Mouse (Mus musculus) hindbrain, embryonic 16.5 days (tissue): ENCODE data around the gene Gm17657. TPM values are rescaled to one million over a fixed set of nuclear protein-coding genes. Genes with fewer than 3 reads are reported as not detected.

Experiments
- ATAC-seq: fragments of 200-750 bp; cut with Nextera tagmentation; 2 replicates; pipeline ENCODE4 v1.8.0; 2017; ENCODE audit warnings: moderate TSS enrichment, moderate library complexity
- H3K27ac ChIP-seq: fragments of 300-500 bp; sonication (generic); 2 replicates; pipeline ENCODE4 v1.5.1; 2014; ENCODE audit warnings: low read depth, mild to moderate bottlenecking, control low read depth, low read length, moderate library complexity
- H3K27me3 ChIP-seq: fragments of 300-500 bp; sonication (generic); replicated peaks from 2 replicates; pipeline ENCODE4 v1.6.1; 2014; ENCODE audit warnings: low read length; ENCODE audit not compliant: control insufficient read depth, insufficient read depth
- H3K36me3 ChIP-seq: fragments of 300-500 bp; sonication (generic); 2 replicates; pipeline ENCODE4 v1.6.1; 2014; ENCODE audit warnings: mild to moderate bottlenecking, low read length, moderate library complexity, mixed read lengths; ENCODE audit not compliant: control insufficient read depth, insufficient read depth
- H3K4me1 ChIP-seq: fragments of 300-500 bp; sonication (generic); 2 replicates; pipeline ENCODE4 v1.6.1; 2014; ENCODE audit warnings: low read depth, low read length; ENCODE audit not compliant: control insufficient read depth, insufficient read depth
- H3K4me2 ChIP-seq: fragments of 300-500 bp; sonication (generic); 2 replicates; pipeline ENCODE4 v1.6.1; 2014; ENCODE audit warnings: mild to moderate bottlenecking, low read length, control low read depth, moderate library complexity
- H3K4me3 ChIP-seq: fragments of 300-500 bp; sonication (generic); 2 replicates; pipeline ENCODE4 v1.5.1; 2014; ENCODE audit warnings: mild to moderate bottlenecking, low read length, control low read depth, moderate library complexity
- H3K9ac ChIP-seq: fragments of 300-500 bp; sonication (generic); 2 replicates; pipeline ENCODE4 v1.6.1; 2014; ENCODE audit warnings: low read depth, mild to moderate bottlenecking, control low read depth, low read length, moderate library complexity
- H3K9me3 ChIP-seq: fragments of 300-500 bp; sonication (generic); 2 replicates; pipeline ENCODE4 v1.6.1; 2014; ENCODE audit warnings: mild to moderate bottlenecking, low read length, moderate library complexity; ENCODE audit not compliant: control insufficient read depth
- WGBS: fragments of 180-500 bp; shearing (Covaris S2); extraction: QIAGEN DNeasy Blood & Tissue Kit; methylation state at CpG from one replicate; pipeline ENCODE4 v1.1.7; 2014; 5-methylcytosine and 5-hydroxymethylcytosine counted together
- polyA plus RNA-seq: library from polyadenylated mRNA; unstranded; fragments of >200 nt; fragmentation: Nextera tagmentation; extraction: Ambion mirVana; gene quantifications from 2 replicates; pipeline ENCODE4 v1.2.1, GENCODE M21; 2015

Gene Gm17657
- not detected in 2 replicates for polyA plus RNA-seq

GRCm38 (mm10) chr17:29549543-29550428, at the start of gene Gm17657, which contains the start of gene Tbc1d22b:
Gene Gm17657 (minus strand): TSS chr17:29549638.
Gene Tbc1d22b (plus strand): TSS chr17:29549785.
- under 1% methylated on average over 44 of the region's 44 CpGs for WGBS
- peak; percentile 99 for ATAC-seq

DNA sequence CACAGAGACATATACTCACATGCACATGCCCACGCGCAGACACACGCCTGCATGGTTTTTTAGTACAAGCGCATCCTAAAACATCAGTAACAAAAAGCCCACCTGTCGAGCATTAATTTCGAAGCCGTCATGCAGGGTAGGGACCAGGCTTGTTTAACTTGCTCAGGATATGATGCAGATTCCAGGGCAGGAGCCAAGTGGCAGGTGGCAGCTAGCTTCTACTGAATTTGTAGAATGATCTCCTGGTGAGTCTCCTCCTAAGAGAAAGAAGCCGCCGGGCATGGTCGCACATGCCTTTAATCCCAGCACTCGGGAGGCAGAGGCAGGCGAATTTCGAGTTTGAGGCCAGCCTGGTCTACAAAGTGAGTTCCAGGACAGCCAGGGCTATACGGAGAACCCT, 49.6 kb upstream of the Gm17657 start:
- Histone ChIP-seq H3K9ac (no peak overlapping the region), H3K36me3 (peaks cover 12% of the 10 kb centered on the region; the same call in 1 of the 2 replicates), H3K4me1 (peaks cover 7% of the 10 kb centered on the region; the same call in 1 of the 2 replicates), H3K27me3 (no peaks in the 10 kb centered on the region), H3K27ac (no peak overlapping the region), H3K4me2 (no peak overlapping the region), H3K9me3 (no peaks in the 10 kb centered on the region), H3K4me3 (no peak overlapping the region)
- WGBS = 90% methylated on average over 14 of the region's 14 CpGs
- no peak for ATAC-seq

More at GRCm38 (mm10) chr17:29549543-29550428, at the start of gene Gm17657, which contains the start of gene Tbc1d22b:
- Histone ChIP-seq H3K27me3 (no peaks in the 10 kb centered on the region), H3K9me3 (no peaks in the 10 kb centered on the region), H3K9ac (peak within 1 kb of the TSS; percentile 99), H3K4me2 (peak within 1 kb of the TSS; percentile 80), H3K4me3 (peak within 1 kb of the TSS; percentile 91), H3K4me1 (peaks cover 11% of the 10 kb centered on the region), H3K27ac (no peak within 1 kb of the TSS), H3K36me3 (no peaks in the 10 kb centered on the region)

- H3K4me3 ChIP-seq = no peak overlapping the region
- 56% methylated on average over 13 of the region's 13 CpGs for WGBS
- H3K9ac ChIP-seq = no peak overlapping the region
- H3K27ac ChIP-seq = no peak overlapping the region
- ATAC-seq = no peak
- no peaks in the 10 kb centered on the region for H3K9me3 ChIP-seq
- peaks cover 7% of the 10 kb centered on the region; the same call in 1 of the 2 replicates for H3K4me1 ChIP-seq
- H3K36me3 ChIP-seq = peaks cover 14% of the 10 kb centered on the region; the same call in 1 of the 2 replicates
- H3K4me2 ChIP-seq = no peak overlapping the region
- no peaks in the 10 kb centered on the region for H3K27me3 ChIP-seq
Observed at GRCm38 (mm10) chr17:29596771-29597132, 47.3 kb upstream of the Gm17657 start.

GRCm38 (mm10) chr17:29595891-29596770, 46.7 kb upstream of the Gm17657 start:
- H3K36me3 ChIP-seq = peaks cover 14% of the 10 kb centered on the region; the same call in 1 of the 2 replicates
- H3K27me3 ChIP-seq = no peaks in the 10 kb centered on the region
- 62% methylated on average over 15 of the region's 15 CpGs for WGBS
- peaks cover 7% of the 10 kb centered on the region; the same call in 1 of the 2 replicates for H3K4me1 ChIP-seq
- H3K9ac ChIP-seq = no peak overlapping the region
- peak; percentile 21; the same call in 1 of the 2 replicates for ATAC-seq
- H3K27ac ChIP-seq = peak overlapping the region; percentile 23; the same call in 1 of the 2 replicates
- no peak overlapping the region for H3K4me2 ChIP-seq
- no peaks in the 10 kb centered on the region for H3K9me3 ChIP-seq
- H3K4me3 ChIP-seq = no peak overlapping the region

DNA sequence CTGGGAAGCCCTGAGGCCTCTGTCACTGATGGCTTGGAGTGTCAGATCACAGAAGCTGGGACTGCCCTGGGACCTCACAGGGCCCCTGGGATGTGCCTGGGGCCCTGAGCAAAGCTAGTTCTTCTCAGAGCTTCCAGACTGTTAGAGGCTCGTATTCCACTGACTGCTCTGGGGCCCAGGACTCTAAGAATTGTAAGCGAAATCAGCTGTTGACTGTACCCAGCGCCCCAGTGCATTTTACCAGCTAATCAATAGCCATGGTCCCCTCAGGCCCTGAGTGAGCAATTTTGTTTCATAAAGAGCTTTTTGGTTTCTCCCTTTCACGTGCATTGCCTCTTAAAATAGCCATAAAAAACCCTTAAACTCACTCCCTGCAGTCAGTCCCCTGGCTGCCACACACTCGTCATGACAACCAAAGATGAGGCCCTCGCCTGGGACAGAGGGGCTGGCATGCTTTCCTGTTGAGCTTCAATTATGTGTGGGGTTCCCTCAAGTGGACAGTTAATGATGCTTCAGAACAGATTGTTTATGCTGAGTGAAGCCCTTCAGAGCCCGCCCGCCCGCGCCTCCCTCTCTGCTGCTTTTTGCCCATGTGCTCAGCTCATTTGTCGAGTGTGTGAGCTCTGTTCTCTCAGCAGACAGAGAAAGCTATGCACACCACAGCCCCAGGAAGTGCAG, 39.9 kb upstream of the Gm17657 start:
- peaks cover 10% of the 10 kb centered on the region for H3K4me1 ChIP-seq
- H3K27ac ChIP-seq = peak overlapping the region; percentile 69
- peaks cover 2% of the 10 kb centered on the region; the same call in 1 of the 2 replicates for H3K36me3 ChIP-seq
- H3K9me3 ChIP-seq = no peaks in the 10 kb centered on the region
- WGBS = 31% methylated on average over 11 of the region's 11 CpGs
- H3K27me3 ChIP-seq = no peaks in the 10 kb centered on the region
- H3K4me3 ChIP-seq = no peak overlapping the region
- H3K9ac ChIP-seq = 0 out of 2 replicates have a peak overlapping the region, but pooled peaks have one; percentile 6
- ATAC-seq = peak; percentile 90
- no peak overlapping the region for H3K4me2 ChIP-seq

GRCm38 (mm10) chr17:29586921-29587320, 37.5 kb upstream of the Gm17657 start:
- H3K9ac ChIP-seq = no peak overlapping the region
- H3K9me3 ChIP-seq = no peaks in the 10 kb centered on the region
- H3K36me3 ChIP-seq = no peaks in the 10 kb centered on the region; the same call in 1 of the 2 replicates
- H3K4me3 ChIP-seq = no peak overlapping the region
- H3K27me3 ChIP-seq = no peaks in the 10 kb centered on the region
- H3K4me1 ChIP-seq = peaks cover 10% of the 10 kb centered on the region
- ATAC-seq = no peak
- WGBS = 90% methylated on average over 9 of the region's 9 CpGs
- H3K4me2 ChIP-seq = no peak overlapping the region
- no peak overlapping the region for H3K27ac ChIP-seq

DNA sequence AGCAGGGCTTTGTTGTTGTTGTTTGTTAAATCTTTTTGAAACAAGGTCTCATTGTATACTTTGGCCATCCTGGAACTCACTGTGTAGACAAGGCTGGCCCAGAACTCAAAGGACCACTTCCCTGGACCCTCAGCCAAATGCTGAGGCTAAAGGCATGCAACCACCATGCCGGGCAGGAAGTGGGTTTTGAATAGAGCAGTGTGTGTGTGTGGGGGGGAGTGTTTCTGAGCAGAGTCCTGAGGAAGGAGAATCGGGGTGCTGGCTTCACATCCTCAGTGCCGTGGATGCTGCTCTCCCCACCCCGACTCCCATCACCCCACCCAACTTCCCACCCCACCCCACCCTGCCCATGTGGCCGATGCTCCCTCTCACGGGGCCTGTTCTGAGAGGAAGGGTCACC, 36.0 kb upstream of the Gm17657 start:
- H3K4me3 ChIP-seq = no peak overlapping the region
- no peaks in the 10 kb centered on the region; the same call in 1 of the 2 replicates for H3K36me3 ChIP-seq
- WGBS = 88% methylated on average over 6 of the region's 6 CpGs
- no peak for ATAC-seq
- H3K9ac ChIP-seq = no peak overlapping the region
- H3K27me3 ChIP-seq = no peaks in the 10 kb centered on the region
- no peak overlapping the region for H3K4me2 ChIP-seq
- no peaks in the 10 kb centered on the region for H3K9me3 ChIP-seq
- no peak overlapping the region for H3K27ac ChIP-seq
- H3K4me1 ChIP-seq = peaks cover 10% of the 10 kb centered on the region

DNA sequence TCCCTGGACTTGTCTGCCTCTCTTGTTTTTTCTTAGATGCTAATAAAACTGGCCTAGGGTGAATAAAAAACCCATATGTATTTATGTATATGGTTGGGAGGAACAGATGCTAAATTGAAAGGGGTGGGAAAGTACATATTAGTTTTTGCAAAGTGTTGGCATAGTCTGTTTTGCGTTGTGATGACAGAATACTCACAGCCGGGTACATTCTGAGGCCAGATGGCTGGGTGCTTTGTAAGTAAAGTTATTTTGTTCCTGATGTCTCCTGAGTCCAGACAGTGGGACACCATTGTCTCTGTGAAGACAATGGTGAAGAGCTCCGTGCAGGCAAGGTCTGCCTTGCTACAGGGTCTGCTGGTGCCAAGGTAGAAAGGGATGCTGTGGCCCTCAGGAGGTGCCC, 35.3 kb upstream of the Gm17657 start:
- no peaks in the 10 kb centered on the region for H3K27me3 ChIP-seq
- H3K36me3 ChIP-seq = peaks cover 1% of the 10 kb centered on the region
- H3K9me3 ChIP-seq = no peaks in the 10 kb centered on the region
- no peak for ATAC-seq
- H3K4me2 ChIP-seq = no peak overlapping the region
- no peak overlapping the region for H3K9ac ChIP-seq
- H3K4me1 ChIP-seq = peaks cover 8% of the 10 kb centered on the region
- H3K27ac ChIP-seq = no peak overlapping the region
- WGBS = 62% methylated on average over 3 of the region's 3 CpGs
- H3K4me3 ChIP-seq = no peak overlapping the region
